In genomic region chr15:89316146-89316545, GRCm38 (mm10) we compare ENCODE assay signal across 7 mouse cellular contexts. TPM values are rescaled to one million over a fixed set of nuclear protein-coding genes. Genes with fewer than 3 reads are reported as not detected.
DNase-seq lines count a peak whose midpoint lies in the region; ATAC-seq and TF ChIP-seq lines count a peak whose summit lies in the region.

No protein-coding gene starts in this region.

- ATAC-seq in inflammation-experienced regulatory T-cells, adult 6 months = no peak

- no peak for DNase-seq in layer of hippocampus, adult 2 months (ENCODE audit: low spot score in 2 of 2)
- DNase-seq in layer of hippocampus, postnatal 10 days (ENCODE audit: low spot score in 2 of 2) = no peak
- peak; percentile 80 for DNase-seq in ZHBTc4 (ENCODE audit: low read depth, low spot score)
- DNase-seq in kidney, postnatal 10 days = peak; percentile 37
- peak; percentile 43 to 76 for DNase-seq in spleen, postnatal 4 days (ENCODE audit: low spot score in 2 of 2)
- DNase-seq in layer of hippocampus, adult 11-12 months (ENCODE audit: low spot score) = no peak

- H3K27ac ChIP-seq in layer of hippocampus, adult 2 months = no peak overlapping the region

- TF ChIP-seq CTCF in layer of hippocampus, adult 2 months (conservative IDR thresholded peaks at IDR 0.05) = peak; percentile 55

- H3K4me3 ChIP-seq in layer of hippocampus, adult 2 months = no peak overlapping the region

RNA-seq across cellular contexts. Expression of gene Sbf1, which starts 1.0 kb away (rescaled TPM):
- total RNA-seq in layer of hippocampus, adult 2 months (2021) = 100 to 1,000 TPM; 356 to 361 TPM
- total RNA-seq in layer of hippocampus, postnatal 10 days (2021) = 100 to 1,000 TPM; 215 to 259 TPM
- 100 to 1,000 TPM in 2 of 3 experiments, 10 to 100 TPM in 1; 63.2 to 112 (median 106) TPM for polyA plus RNA-seq in inflammation-experienced regulatory T-cells, adult 6 months (2017; shearing (Covaris generic))

RNA-seq across cellular contexts. Expression of gene Adm2, which starts 6.4 kb away (rescaled TPM):
- total RNA-seq in layer of hippocampus, adult 2 months (2021) = not detected
- total RNA-seq in layer of hippocampus, postnatal 10 days (2021) = not detected
- not detected for polyA plus RNA-seq in inflammation-experienced regulatory T-cells, adult 6 months (2017; shearing (Covaris generic))

RNA-seq across cellular contexts. Expression of gene Miox, which starts 18.1 kb away (rescaled TPM):
- total RNA-seq in layer of hippocampus, adult 2 months (2021) = not detected
- not detected for total RNA-seq in layer of hippocampus, postnatal 10 days (2021)
- polyA plus RNA-seq in inflammation-experienced regulatory T-cells, adult 6 months (2017; shearing (Covaris generic)) = not detected

RNA-seq across cellular contexts. Expression of gene Lmf2, which starts 39.3 kb away (rescaled TPM):
- 10 to 100 TPM; 14.8 to 20.0 TPM for total RNA-seq in layer of hippocampus, adult 2 months (2021)
- total RNA-seq in layer of hippocampus, postnatal 10 days (2021) = 10 to 100 TPM; 24.1 to 29.3 TPM
- polyA plus RNA-seq in inflammation-experienced regulatory T-cells, adult 6 months (2017; shearing (Covaris generic)) = 10 to 100 TPM; 24.7 to 44.0 (median 34.7) TPM

RNA-seq across cellular contexts. Expression of gene Ncaph2, which starts 39.4 kb away (rescaled TPM):
- 100 to 1,000 TPM in 1 of 2 experiments, 10 to 100 TPM in 1; 97.6 to 101 TPM for total RNA-seq in layer of hippocampus, adult 2 months (2021)
- total RNA-seq in layer of hippocampus, postnatal 10 days (2021) = 10 to 100 TPM; 73.2 to 82.3 TPM
- 100 to 1,000 TPM; 145 to 237 (median 180) TPM for polyA plus RNA-seq in inflammation-experienced regulatory T-cells, adult 6 months (2017; shearing (Covaris generic))

Comparison
In these comparisons a context has a peak if more than half of its experiments do, and no peak if none do; other contexts are left out.
1. DNase-seq: peak in ZHBTc4 (single experiment), kidney, postnatal 10 days (single experiment) and spleen, postnatal 4 days (2 of 2); none in layer of hippocampus, adult 2 months (0 of 2), layer of hippocampus, postnatal 10 days (0 of 2) and layer of hippocampus, adult 11-12 months (single experiment).